Mouse (Mus musculus) MEL (cell line): ENCODE results near the gene Gm20431.

Source experiments
- HCFC1 ChIP-seq: IDR thresholded peaks from 2 replicates; pipeline ENCODE4 v1.6.1; 2012; ENCODE audit warnings: low read depth, mild to moderate bottlenecking, inconsistent platforms, low read length, improper control_type of control experiment, moderate library complexity
- MAZ ChIP-seq: IDR thresholded peaks from 2 replicates; pipeline ENCODE4 v1.6.1; 2012; ENCODE audit warnings: low read depth, mild to moderate bottlenecking, inconsistent platforms, low read length, improper control_type of control experiment
- POLR2A ChIP-seq, 2 experiments: IDR thresholded peaks; 2 replicates each; pipeline ENCODE4 v1.6.1; 2011 to 2012; ENCODE audit warnings: low read length in 2 of 2, mild to moderate bottlenecking in 2 of 2, control low read depth in 1 of 2, improper control_type of control experiment in 1 of 2, low read depth in 1 of 2, moderate library complexity in 1 of 2; ENCODE audit not compliant: control insufficient read depth in 1 of 2, insufficient read depth in 1 of 2, poor library complexity in 1 of 2
- TBP ChIP-seq: IDR thresholded peaks from 2 replicates; pipeline ENCODE4 v1.8.0; 2011; ENCODE audit warnings: low read depth, low read length, improper control_type of control experiment

- no peak for TF ChIP-seq POLR2A (IDR thresholded peaks at IDR 0.05; ENCODE audit: control insufficient read depth in 1 of 2, insufficient read depth in 1 of 2, low read depth in 1 of 2, low read length in 2 of 2, poor library complexity in 1 of 2)
- no peak for TF ChIP-seq MAZ
- TF ChIP-seq HCFC1: no peak
- TF ChIP-seq TBP: no peak
Observed at GRCm38 (mm10) chr2:167577186-167577785, 84.0 kb downstream of the Gm20431 start.
